Mouse (Mus musculus): ENCODE data around the gene Dhdh. TPM values are rescaled to one million over a fixed set of nuclear protein-coding genes. Genes with fewer than 3 reads are reported as not detected.
"Not testable (repeated sequence)": the region's sequence is repeated elsewhere in the genome, so short reads cannot be mapped to it uniquely, and the experiment has no call there.

The Dhdh gene
- polyA plus RNA-seq, 1 experiment from 2014 or later, result 6.1 TPM

DNA sequence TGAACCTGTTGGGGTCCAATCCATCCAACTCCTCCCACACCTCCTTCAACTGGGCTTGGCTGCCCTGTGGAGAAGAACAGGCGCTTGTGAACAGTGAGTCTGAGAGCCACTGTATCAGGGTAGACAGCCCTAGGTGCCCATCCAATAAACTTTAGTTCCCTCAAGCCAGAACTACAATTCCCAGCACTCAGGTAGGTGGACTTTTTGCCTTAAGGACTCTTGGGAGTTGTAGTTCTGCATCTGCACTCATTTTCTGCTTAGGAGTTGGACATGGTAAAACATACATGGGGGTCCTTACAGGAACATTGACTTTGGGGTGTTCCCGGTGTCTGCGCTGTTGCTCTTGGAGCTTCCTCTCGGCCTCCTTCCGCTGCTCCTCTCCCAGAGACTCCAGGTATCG, 9.8 kb upstream of the Dhdh start:
- Histone ChIP-seq H3K9me3 (no peaks in the 10 kb centered on the region), H3K36me3 (peaks cover 98% of the 10 kb centered on the region), H3K4me3 (no peak overlapping the region), H3K4me1 (peaks cover 24% of the 10 kb centered on the region), H3K27ac (no peak overlapping the region), H3K27me3 (ENCODE audit: insufficient read depth, poor library complexity, severe bottlenecking) (no peaks in the 10 kb centered on the region)
- no peak for DNase-seq (ENCODE audit: low spot score)
- WGBS, result 97% methylated on average over 6 of the region's 6 CpGs

DNA sequence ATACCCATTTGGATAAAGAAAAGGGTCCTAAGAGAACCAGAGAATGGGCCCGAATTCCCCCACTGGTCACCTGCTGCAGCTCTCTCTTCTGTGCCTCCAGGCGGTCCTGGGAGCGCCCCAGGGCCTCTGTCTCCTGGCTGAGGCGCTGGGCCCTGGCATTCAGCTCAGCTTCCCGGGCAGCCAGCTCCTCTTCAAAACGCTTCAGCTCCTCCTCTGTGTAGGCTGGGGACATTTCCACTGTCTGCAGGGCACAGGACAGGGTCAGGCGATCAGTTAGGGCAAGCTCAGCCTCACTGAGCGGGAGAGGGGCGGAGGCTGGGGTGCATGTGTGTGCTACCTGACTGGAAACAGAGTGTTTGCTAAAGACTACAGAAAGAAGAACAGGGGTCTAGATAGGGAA, 5.9 kb upstream of the Dhdh start:
- 82% methylated on average over 9 of the region's 9 CpGs for WGBS
- Histone ChIP-seq H3K27me3 (ENCODE audit: insufficient read depth, poor library complexity, severe bottlenecking) (no peaks in the 10 kb centered on the region), H3K4me3 (no peak overlapping the region), H3K36me3 (peaks cover 80% of the 10 kb centered on the region), H3K27ac (no peak overlapping the region), H3K9me3 (no peaks in the 10 kb centered on the region), H3K4me1 (peaks cover 25% of the 10 kb centered on the region)
- no peak for DNase-seq (ENCODE audit: low spot score)

DNA sequence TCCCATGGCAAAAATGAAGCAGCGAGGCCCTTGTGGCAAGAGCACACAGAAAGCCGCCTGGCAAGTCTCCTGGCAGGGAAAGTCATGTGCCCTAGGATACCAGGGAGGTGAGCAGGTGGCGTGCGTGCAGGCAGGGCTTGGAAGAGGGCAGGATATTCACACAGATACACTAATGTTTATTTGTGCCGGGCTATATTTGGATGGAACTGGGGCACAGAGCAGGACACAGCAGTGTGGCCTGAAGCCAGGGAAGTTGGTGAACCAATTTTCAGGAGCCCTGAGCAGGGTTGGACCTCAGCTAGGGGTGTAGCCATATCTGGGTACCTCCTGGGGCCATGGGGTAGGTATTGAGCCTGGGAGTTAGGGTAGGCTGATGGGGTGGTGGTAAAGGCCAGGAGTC, 4.3 kb upstream of the Dhdh start:
- 91% methylated on average over 5 of the region's 5 CpGs for WGBS
- H3K27ac ChIP-seq, result no peak overlapping the region
- peaks cover 64% of the 10 kb centered on the region for H3K36me3 ChIP-seq
- no peak for DNase-seq (ENCODE audit: low spot score)
- peaks cover 39% of the 10 kb centered on the region for H3K4me1 ChIP-seq
- H3K27me3 ChIP-seq (ENCODE audit: insufficient read depth, poor library complexity, severe bottlenecking), result no peaks in the 10 kb centered on the region
- H3K4me3 ChIP-seq, result no peak overlapping the region
- H3K9me3 ChIP-seq, result no peaks in the 10 kb centered on the region

DNA sequence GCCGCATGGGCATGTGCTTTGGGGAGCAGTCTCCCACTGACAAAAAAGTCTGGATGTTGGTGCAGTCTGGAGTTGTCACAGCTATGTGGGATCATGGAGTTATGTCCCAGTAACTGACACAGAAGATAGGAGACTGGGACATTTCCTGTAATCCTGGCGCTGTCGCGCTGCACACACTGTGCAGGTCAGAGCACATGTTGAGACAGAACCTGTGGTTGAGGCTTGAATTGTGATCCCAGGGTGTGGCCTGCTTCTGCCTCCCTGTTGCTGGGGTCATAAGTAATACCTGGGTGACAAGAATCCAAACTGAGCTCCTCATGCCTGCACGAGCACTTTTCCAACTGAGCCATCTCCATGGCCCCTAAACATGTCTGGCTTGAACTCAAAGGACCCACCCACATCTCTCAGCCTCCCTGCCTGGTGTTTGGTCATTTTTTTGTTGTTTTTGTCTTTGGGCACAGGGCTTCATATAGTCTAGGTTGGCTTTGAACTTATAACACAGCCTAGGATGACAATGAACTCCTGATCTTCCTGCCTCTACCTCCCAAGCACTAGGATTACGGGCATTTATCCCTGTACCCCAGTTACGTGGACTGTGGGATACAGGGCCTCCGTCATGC, 3.7 kb upstream of the Dhdh start:
- Histone ChIP-seq H3K9me3 (no peaks in the 10 kb centered on the region), H3K36me3 (peaks cover 58% of the 10 kb centered on the region), H3K27me3 (ENCODE audit: insufficient read depth, poor library complexity, severe bottlenecking) (no peaks in the 10 kb centered on the region), H3K4me3 (no peak overlapping the region), H3K4me1 (peaks cover 41% of the 10 kb centered on the region), H3K27ac (no peak overlapping the region)
- WGBS, result 94% methylated on average over 8 of the region's 8 CpGs
- DNase-seq (ENCODE audit: low spot score), result no peak

DNA sequence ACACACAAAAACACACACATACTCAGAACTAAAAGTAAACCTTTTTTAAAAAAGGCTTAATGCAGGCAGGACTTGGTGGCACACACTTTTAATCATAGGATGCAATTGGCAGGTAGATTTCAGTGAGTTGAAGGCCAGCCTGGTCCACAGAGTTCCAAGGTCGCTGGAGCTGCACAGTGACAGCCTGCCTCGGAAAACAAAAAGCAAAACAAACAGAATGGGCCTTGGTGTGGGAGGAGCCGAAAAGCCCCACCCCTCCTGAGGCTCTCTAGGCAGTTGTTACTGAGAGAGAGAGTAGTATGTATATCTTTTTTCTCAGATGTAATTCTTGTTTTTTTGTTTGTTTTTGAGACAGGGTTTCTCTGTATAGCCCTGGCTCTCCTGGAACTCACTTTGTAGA, 2.7 kb upstream of the Dhdh start:
- peaks cover 45% of the 10 kb centered on the region for H3K4me1 ChIP-seq
- peaks cover 47% of the 10 kb centered on the region for H3K36me3 ChIP-seq
- H3K9me3 ChIP-seq, result no peaks in the 10 kb centered on the region
- 19% methylated on average over 3 of the region's 3 CpGs for WGBS
- peak overlapping the region; percentile 8; the same call in 1 of the 2 replicates for H3K4me3 ChIP-seq
- H3K27me3 ChIP-seq (ENCODE audit: insufficient read depth, poor library complexity, severe bottlenecking), result no peaks in the 10 kb centered on the region
- no peak for DNase-seq (ENCODE audit: low spot score)
- H3K27ac ChIP-seq, result peak overlapping the region; percentile 64

DNA sequence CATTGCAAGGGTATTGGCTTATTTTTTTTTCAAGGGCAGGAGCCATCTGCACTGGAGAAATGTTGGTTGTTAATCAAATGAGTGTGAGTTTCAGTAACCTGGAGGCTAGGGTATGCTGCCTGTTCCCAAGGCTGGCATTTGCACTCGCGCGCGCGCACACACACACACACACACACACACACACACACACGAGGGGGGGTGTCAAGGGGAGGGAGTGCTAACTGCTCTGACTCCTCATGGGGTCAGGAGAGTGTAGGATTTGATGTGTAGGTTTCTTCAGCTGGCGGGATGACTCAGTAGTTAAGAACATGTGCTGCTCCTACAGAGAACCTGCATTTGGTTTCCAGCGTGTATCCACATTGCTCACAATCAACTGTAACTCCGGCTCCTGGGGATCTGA, 2.2 kb upstream of the Dhdh start:
- peaks cover 43% of the 10 kb centered on the region for H3K36me3 ChIP-seq
- 39% methylated on average over 9 of the region's 9 CpGs for WGBS
- H3K4me3 ChIP-seq, result peak overlapping the region; percentile 8; the same call in 1 of the 2 replicates
- H3K9me3 ChIP-seq, result no peaks in the 10 kb centered on the region
- H3K4me1 ChIP-seq, result peaks cover 41% of the 10 kb centered on the region
- no peak for DNase-seq (ENCODE audit: low spot score)
- no peaks in the 10 kb centered on the region for H3K27me3 ChIP-seq (ENCODE audit: insufficient read depth, poor library complexity, severe bottlenecking)
- H3K27ac ChIP-seq, result peak overlapping the region; percentile 64; the same call in 1 of the 2 replicates

DNA sequence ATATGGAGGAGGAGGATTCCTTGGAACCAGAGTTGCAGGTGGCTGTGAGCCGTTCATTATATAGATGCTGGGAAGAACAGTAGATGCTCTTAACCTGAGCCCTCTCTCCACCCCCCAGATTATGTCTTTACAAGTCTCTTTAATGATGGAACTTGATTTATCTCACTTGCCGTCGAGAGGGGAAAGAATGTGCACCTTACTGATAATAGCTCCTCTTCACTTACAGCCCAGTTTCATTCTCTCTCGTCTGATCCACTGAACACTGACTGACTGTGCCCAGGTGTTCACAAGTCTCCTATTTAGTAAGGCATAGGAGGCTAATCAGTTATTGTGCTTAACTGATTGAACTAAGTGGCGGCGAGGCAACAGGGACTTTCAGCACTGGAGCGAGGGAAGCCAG, 973 bp upstream of the Dhdh start:
- DNase-seq (ENCODE audit: low spot score), result no peak

DNA sequence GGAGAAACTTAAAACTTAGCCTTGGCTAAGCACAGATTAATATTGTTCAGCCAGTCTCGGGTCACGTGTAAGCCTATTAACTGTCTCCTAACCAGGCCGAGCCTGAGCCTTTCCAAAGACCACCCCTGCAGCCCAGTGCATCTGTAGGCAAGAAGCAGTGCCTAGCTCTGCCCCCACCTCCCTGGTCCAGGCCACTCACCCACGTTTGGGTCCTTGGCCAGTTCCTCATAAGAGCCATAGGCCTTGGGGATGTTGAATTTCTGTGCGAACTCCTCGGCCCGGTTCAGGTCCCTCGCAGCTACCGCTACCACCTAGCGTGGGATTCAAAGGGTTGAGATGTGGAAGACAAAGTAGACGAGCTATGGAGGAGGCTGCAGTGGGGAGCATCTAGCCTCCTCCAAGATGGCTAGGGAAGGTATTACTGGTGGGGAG, 728 bp downstream of the Dhdh start:
- no peaks in the 10 kb centered on the region for H3K27me3 ChIP-seq (ENCODE audit: insufficient read depth, poor library complexity, severe bottlenecking)
- peaks cover 13% of the 10 kb centered on the region for H3K36me3 ChIP-seq
- peaks cover 40% of the 10 kb centered on the region for H3K4me1 ChIP-seq
- peak overlapping the region; percentile 70 for H3K4me3 ChIP-seq
- H3K9me3 ChIP-seq, result no peaks in the 10 kb centered on the region
- 30% methylated on average over 11 of the region's 11 CpGs for WGBS
- peak overlapping the region; percentile 92 for H3K27ac ChIP-seq
- no peak for DNase-seq (ENCODE audit: low spot score)

More for the DNA sequence above, 973 bp upstream of the Dhdh start:
- Histone ChIP-seq H3K4me3 (no peak overlapping the region), H3K9me3 (no peaks in the 10 kb centered on the region), H3K27me3 (ENCODE audit: insufficient read depth, poor library complexity, severe bottlenecking) (no peaks in the 10 kb centered on the region), H3K36me3 (peaks cover 30% of the 10 kb centered on the region), H3K27ac (peak overlapping the region; percentile 44; the same call in 1 of the 2 replicates), H3K4me1 (peaks cover 40% of the 10 kb centered on the region)
- 50% methylated on average over 7 of the region's 7 CpGs for WGBS

DNA sequence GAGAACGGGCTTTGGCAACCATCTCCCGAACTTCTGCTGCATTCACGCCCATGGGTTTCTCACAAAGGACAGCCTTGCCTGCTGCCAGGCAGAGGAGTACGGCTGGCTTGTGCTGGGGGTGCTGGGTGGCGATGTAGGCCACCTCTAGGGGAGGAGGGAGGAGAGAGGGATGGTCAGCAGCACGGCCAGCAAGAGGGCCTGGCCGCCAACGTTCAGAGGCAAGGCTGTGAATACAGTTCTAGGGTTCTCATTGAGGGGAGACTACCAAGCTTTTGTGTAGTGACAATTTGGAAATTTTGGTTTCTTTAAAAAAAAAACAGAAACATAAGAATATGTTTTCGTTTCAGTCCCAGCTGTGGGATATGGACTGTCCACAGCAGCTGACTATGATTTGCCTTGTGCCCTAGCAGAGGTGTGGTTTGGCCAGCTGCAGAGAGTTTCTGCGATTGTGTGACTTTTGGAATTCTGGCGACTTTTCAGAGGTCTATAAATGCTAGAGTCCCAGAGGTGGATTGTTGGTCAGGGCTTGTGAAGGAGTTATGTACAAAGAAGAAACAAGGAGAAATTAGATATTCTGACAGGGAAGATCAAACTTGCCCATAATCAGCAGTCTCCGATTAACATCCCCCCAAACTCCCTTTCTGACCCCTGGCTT, 1.7 kb downstream of the Dhdh start, which contains the start of gene Gm45808:
Gene Gm45808, minus strand, starts transcription at position 51 of the 655 bp plus-strand sequence.
- no peak within 1 kb of the TSS for H3K4me3 ChIP-seq
- H3K36me3 ChIP-seq, result peaks cover 3% of the 10 kb centered on the region; the same call in 1 of the 2 replicates
- peaks cover 40% of the 10 kb centered on the region for H3K4me1 ChIP-seq
- WGBS, result 84% methylated on average over 12 of the region's 12 CpGs
- H3K27ac ChIP-seq, result no peak within 1 kb of the TSS
- DNase-seq (ENCODE audit: low spot score), result no peak
- no peaks in the 10 kb centered on the region for H3K9me3 ChIP-seq
- no peaks in the 10 kb centered on the region for H3K27me3 ChIP-seq (ENCODE audit: insufficient read depth, poor library complexity, severe bottlenecking)

DNA sequence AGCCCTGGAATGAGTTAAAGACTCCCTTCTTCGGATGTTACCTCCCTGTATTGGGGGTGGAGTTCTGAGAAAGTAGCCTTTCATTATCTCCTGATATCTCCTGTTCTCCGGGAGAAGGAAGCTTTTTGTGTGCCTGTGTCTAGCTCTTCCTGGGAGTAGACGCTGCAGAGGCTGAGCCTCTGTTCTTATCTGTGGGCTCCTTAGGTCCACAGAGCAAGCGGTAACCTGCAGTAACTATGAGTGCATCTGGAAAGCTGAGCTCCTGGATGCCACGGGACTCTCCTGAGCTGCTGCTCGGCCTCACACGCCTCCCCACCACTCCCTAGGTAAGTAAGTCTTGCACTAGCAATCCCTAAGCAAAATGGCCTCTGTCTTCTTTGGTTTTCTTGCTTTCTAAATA, 2.4 kb downstream of the Dhdh start:
- H3K27ac ChIP-seq, result no peak overlapping the region
- peaks cover 37% of the 10 kb centered on the region for H3K4me1 ChIP-seq
- H3K4me3 ChIP-seq, result no peak overlapping the region
- 47% methylated on average over 7 of the region's 7 CpGs for WGBS
- no peaks in the 10 kb centered on the region for H3K9me3 ChIP-seq
- no peaks in the 10 kb centered on the region for H3K36me3 ChIP-seq
- DNase-seq (ENCODE audit: low spot score), result no peak
- H3K27me3 ChIP-seq (ENCODE audit: insufficient read depth, poor library complexity, severe bottlenecking), result no peaks in the 10 kb centered on the region

DNA sequence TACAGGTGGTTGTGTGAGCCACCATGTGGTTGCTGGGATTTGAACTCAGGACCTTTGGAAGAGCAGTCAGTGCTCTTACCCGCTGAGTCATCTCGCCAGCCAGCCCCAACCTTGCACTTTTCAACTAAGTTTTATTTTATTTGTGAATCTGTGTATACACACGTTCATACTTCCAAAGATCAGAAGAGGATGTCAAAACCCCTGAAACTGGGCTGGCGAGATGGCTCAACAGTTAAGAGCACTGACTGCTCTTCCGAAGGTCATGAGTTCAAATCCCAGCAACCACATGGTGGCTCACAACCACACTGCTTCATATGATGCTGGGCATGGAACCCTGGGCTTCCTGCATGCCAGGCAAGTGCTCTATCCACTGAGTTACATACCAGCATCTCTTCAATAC, 3.6 kb downstream of the Dhdh start:
- H3K9me3 ChIP-seq; H3K27ac ChIP-seq; H3K4me3 ChIP-seq; H3K27me3 ChIP-seq (ENCODE audit: insufficient read depth, poor library complexity, severe bottlenecking); DNase-seq (ENCODE audit: low spot score); H3K36me3 ChIP-seq: not testable (repeated sequence)
- 94% methylated on average over 5 of the region's 5 CpGs for WGBS
- H3K4me1 ChIP-seq, result peaks cover 26% of the 10 kb centered on the region

DNA sequence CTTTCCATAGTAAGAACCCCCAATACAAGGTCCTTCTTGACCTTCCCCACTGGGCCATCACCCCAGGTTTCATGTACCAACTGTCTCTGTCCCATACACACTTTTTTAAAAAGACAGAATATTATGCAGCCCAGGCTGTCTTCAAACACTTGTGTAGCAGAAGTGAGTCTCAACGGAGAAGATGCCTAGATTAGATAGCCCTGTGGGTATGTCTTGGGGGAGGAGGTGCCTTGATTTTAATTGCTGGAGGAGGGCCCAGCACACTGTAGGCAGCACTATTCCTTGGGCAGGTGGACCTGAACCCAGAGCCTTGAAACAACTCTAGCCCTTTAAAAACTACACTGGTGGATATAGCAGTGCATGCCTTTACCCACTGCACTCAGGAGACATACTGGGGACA, 6.4 kb downstream of the Dhdh start:
- no peaks in the 10 kb centered on the region for H3K9me3 ChIP-seq
- DNase-seq (ENCODE audit: low spot score), result no peak
- 52% methylated on average over 1 of the region's 1 CpGs for WGBS
- H3K36me3 ChIP-seq, result peaks cover 9% of the 10 kb centered on the region
- H3K4me1 ChIP-seq, result peaks cover 4% of the 10 kb centered on the region; the same call in 1 of the 2 replicates
- no peak overlapping the region for H3K27ac ChIP-seq
- H3K4me3 ChIP-seq, result no peak overlapping the region
- H3K27me3 ChIP-seq (ENCODE audit: insufficient read depth, poor library complexity, severe bottlenecking), result no peaks in the 10 kb centered on the region

DNA sequence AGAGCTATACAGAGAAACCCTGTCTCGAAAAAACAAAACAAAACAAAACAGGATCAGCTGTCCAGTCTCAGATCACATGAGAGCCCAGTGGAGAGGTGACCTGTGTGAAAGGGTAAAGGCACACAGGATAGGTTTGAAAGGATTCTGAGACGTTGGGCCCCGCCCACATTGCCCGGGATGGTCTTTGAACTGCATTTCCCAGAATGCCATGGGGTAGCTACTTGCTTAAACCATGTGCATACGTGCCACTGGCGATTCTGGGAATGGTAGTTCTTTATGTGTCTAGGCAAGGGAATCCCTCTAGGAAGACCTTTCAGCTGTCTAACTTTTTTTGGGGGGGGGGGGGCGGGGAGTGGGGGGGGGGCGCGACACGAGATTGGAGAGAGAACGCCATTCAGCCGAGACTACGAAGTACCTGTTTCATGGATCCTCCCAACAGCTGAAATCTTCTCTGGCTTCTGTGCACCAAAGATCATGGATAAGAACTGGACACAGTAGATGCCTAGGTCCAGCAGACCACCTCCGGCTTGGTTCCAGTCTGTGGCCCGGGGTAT, 7.2 kb downstream of the Dhdh start, which contains the start of gene Tulp2:
Gene Tulp2, plus strand, starts transcription at position 504 of the 554 bp plus-strand sequence.
- DNase-seq (ENCODE audit: low spot score), result peak; percentile 83
- 44% methylated on average over 15 of the region's 15 CpGs for WGBS
- H3K27me3 ChIP-seq (ENCODE audit: insufficient read depth, poor library complexity, severe bottlenecking), result no peaks in the 10 kb centered on the region
- H3K9me3 ChIP-seq, result no peaks in the 10 kb centered on the region
- H3K27ac ChIP-seq, result no peak within 1 kb of the TSS
- H3K4me1 ChIP-seq, result peaks cover under 1% of the 10 kb centered on the region; the same call in 1 of the 2 replicates
- no peak within 1 kb of the TSS for H3K4me3 ChIP-seq
- peaks cover 9% of the 10 kb centered on the region for H3K36me3 ChIP-seq
